8 mouse cellular contexts compared by ENCODE assay signal in the genomic region with DNA sequence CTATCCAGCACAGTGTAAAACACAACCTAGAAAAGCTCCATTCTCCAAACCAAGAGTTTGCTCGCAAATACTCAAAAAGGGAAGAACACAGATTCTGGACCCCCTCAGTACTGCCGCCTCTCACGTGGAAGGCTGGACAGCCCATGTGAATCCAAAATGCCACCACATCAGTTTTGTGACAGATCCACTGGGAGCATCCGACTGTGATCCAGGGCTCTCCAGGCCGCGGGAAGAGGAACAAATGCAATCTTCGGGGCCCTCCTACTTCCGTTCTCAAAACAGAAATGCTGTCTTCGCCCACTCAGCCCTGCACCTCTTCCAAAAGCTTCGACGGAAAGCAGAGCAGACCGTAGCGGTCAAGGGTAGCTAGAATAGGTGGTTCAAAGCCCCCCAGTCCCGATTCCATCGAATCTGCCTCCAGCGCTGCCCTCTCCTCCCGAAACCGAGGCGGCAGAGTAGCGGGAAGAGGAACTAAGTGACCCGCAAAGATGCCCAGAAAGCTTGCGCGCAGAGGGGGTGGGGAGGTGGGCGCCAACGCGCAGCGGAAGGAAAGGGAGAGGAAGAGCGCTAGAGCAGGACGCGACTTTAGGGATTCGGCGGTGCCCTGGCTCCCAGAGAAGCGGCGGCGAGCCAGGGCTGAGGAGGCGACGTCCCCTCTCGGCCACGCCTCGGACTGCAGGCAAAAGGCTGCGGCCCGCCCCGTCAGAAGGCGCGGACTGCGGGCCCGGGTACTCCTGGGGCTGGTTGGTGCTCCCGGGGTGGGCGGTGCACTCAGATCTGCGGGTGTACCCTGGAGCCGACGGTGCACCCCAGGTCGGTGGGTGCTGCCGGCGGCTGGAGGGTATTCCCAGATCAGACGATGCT. TPM values are rescaled to one million over a fixed set of nuclear protein-coding genes. Genes with fewer than 3 reads are reported as not detected.
DNase-seq lines count a peak whose midpoint lies in the region; ATAC-seq and TF ChIP-seq lines count a peak whose summit lies in the region.

No protein-coding gene starts in this region.

- peak overlapping the region; percentile 93 for H3K27ac ChIP-seq in hindbrain, embryonic 11.5 days (ENCODE audit: low read depth, low read length)

- H3K4me3 ChIP-seq in G1E (ENCODE audit: low read depth, low read length): peak overlapping the region; percentile 92
- H3K4me3 ChIP-seq in hindbrain, embryonic 11.5 days (ENCODE audit: low read depth, low read length): peak overlapping the region; percentile 94

- peaks cover 4% of the 10 kb centered on the region for H3K36me3 ChIP-seq in G1E (replicated peaks)
- no peaks in the 10 kb centered on the region for H3K36me3 ChIP-seq in hindbrain, embryonic 11.5 days (ENCODE audit: control insufficient read depth, insufficient read depth, low read length)

- no peak for TF ChIP-seq CTCF in G1E (IDR thresholded peaks at IDR 0.05; ENCODE audit: low read depth, low read length)

- peak overlapping the region; percentile 80 for H3K4me2 ChIP-seq in hindbrain, embryonic 11.5 days (replicated peaks; ENCODE audit: low read depth, low read length)

- H3K9ac ChIP-seq in hindbrain, embryonic 11.5 days (ENCODE audit: low read depth, low read length): peak overlapping the region; percentile 96

- peaks cover 3% of the 10 kb centered on the region; the same call in 1 of the 2 replicates for H3K27me3 ChIP-seq in G1E (ENCODE audit: insufficient read depth, low read length)
- no peaks in the 10 kb centered on the region for H3K27me3 ChIP-seq in hindbrain, embryonic 11.5 days (ENCODE audit: control insufficient read depth, insufficient read depth, low read length)

- peaks cover 14% of the 10 kb centered on the region for H3K4me1 ChIP-seq in G1E (ENCODE audit: insufficient read depth, low read depth, low read length)
- no peaks in the 10 kb centered on the region; the same call in 1 of the 2 replicates for H3K4me1 ChIP-seq in hindbrain, embryonic 11.5 days (replicated peaks; ENCODE audit: control insufficient read depth, insufficient read depth, low read length)

- 0% methylated on average over 55 of the region's 56 CpGs for WGBS in hindbrain, embryonic 11.5 days

- no peak for ATAC-seq in G1E (ENCODE audit: extremely low read depth, insufficient number of reproducible peaks, low FRiP score, poor library complexity, severe bottlenecking)
- peak; percentile 66 for ATAC-seq in hindbrain, embryonic 11.5 days (ENCODE audit: low FRiP score)

- peak; percentile 55 for DNase-seq in G1E (ENCODE audit: low spot score)
- peak; percentile 59 for DNase-seq in cerebellum, adult 8-10 months
- peak; percentile 53 to 79 for DNase-seq in frontal cortex, adult 2 months (ENCODE audit: extremely low spot score in 1 of 2, low spot score in 1 of 2)
- peak; percentile 75 for DNase-seq in hindbrain, embryonic 11.5 days (ENCODE audit: low spot score)
- DNase-seq in layer of hippocampus, postnatal 25 days (ENCODE audit: extremely low spot score in 1 of 2, low spot score in 1 of 2): peak; percentile 47 to 52
- DNase-seq in lung, postnatal 14 days: peak; percentile 67
- DNase-seq in retina, adult 2 months (ENCODE audit: low read depth, low spot score): peak; percentile 16
- DNase-seq in thymus, postnatal 25 days: peak; percentile 53

- H3K9me3 ChIP-seq in G1E (replicated peaks): no peaks in the 10 kb centered on the region
- no peaks in the 10 kb centered on the region for H3K9me3 ChIP-seq in hindbrain, embryonic 11.5 days (ENCODE audit: control insufficient read depth, low read length)

RNA-seq across cellular contexts. Expression of a gene that starts 0.9 kb away (rescaled TPM):
- total RNA-seq in G1E (2014; fragmentation: Nextera tagmentation) (35.8 and 37.3 TPM in 2 replicates), G1E (2017) (44.5 and 52.9 TPM in 2 replicates)
- polyA plus RNA-seq in G1E (2012): 3.9 and 5.4 TPM in 2 replicates
- polyA plus RNA-seq in frontal cortex, adult 2 months (2012; rRNA removed): 50.5 and 56.7 TPM in 2 replicates
- 22.9 and 23.4 TPM in 2 replicates for polyA plus RNA-seq in hindbrain, embryonic 11.5 days (2014; fragmentation: Nextera tagmentation; extraction: Ambion mirVana)
- 100 to 1,000 TPM; 129 to 132 TPM for total RNA-seq in layer of hippocampus, postnatal 25 days (2021)

Comparison
In these comparisons a context has a peak if more than half of its experiments do, and no peak if none do; other contexts are left out.
1. DNase-seq: peak in every context shown above with its lines; median percentile 75 in hindbrain, embryonic 11.5 days; 67 in lung, postnatal 14 days; 66 in frontal cortex, adult 2 months; 59 in cerebellum, adult 8-10 months; 55 in G1E; 53 in thymus, postnatal 25 days; 50 in layer of hippocampus, postnatal 25 days; 16 in retina, adult 2 months.